Mouse (Mus musculus): ENCODE measurements at regions not wholly inside any gene's neighbourhood (a gene's known extent, or its start where the extent isn't known, plus 50 kb on each side); places are given as distances from the start of the nearest gene placed in this dataset.
"Not testable (repeated sequence)": the region's sequence is repeated elsewhere in the genome, so short reads cannot be mapped to it uniquely, and the experiment has no call there.

GRCm38 (mm10) chr15:4206371-4206770 lies 168.9 kb upstream of the Plcxd3 start:
- no peak overlapping the region for H3K27ac ChIP-seq
- no peaks in the 10 kb centered on the region for H3K36me3 ChIP-seq (replicated peaks)
- H3K4me2 ChIP-seq = no peak overlapping the region
- no peak overlapping the region for H3K4me3 ChIP-seq
- no peak for ATAC-seq (replicated peaks)
- no peaks in the 10 kb centered on the region for H3K9me3 ChIP-seq
- no peaks in the 10 kb centered on the region for H3K27me3 ChIP-seq (replicated peaks)
- no peak overlapping the region for H3K9ac ChIP-seq
- no peaks in the 10 kb centered on the region for H3K4me1 ChIP-seq
- 88% methylated on average over 4 of the region's 4 CpGs for WGBS

- Histone ChIP-seq H3K27ac (no peak overlapping the region), H3K4me1 (no peaks in the 10 kb centered on the region), H3K27me3 (replicated peaks) (no peaks in the 10 kb centered on the region), H3K9ac (no peak overlapping the region), H3K4me3 (no peak overlapping the region), H3K4me2 (no peak overlapping the region), H3K9me3 (no peaks in the 10 kb centered on the region), H3K36me3 (replicated peaks) (no peaks in the 10 kb centered on the region)
- WGBS = 59% methylated on average over 3 of the region's 3 CpGs
- no peak for ATAC-seq (replicated peaks)
Measured at GRCm38 (mm10) chr15:4213371-4213770, 161.9 kb upstream of the Plcxd3 start.

DNA sequence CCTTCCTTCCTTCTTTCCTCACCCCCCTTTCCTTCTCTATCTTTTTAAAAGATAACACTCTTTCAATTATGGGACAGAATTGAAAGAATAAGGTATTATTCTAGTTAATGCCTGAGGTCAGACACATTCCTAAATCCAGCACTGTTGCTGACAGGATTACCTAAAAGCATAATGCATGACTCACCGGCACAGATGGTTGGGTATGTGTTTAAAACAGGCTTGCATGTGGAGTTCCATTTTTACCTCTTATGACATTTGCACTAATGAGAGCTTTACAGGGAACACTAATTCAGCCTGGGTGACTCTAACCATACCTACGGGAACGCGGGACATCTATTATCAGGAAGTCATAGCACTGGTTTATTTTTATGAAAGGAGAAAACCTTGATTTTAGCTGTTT lies 156.2 kb upstream of the Plcxd3 start:
- no peak for ATAC-seq (replicated peaks)
- H3K4me3 ChIP-seq = no peak overlapping the region
- H3K4me1 ChIP-seq = no peaks in the 10 kb centered on the region
- no peak overlapping the region for H3K9ac ChIP-seq
- no peaks in the 10 kb centered on the region for H3K36me3 ChIP-seq (replicated peaks)
- 87% methylated on average over 4 of the region's 4 CpGs for WGBS
- no peaks in the 10 kb centered on the region for H3K9me3 ChIP-seq
- H3K4me2 ChIP-seq = no peak overlapping the region
- no peak overlapping the region for H3K27ac ChIP-seq
- H3K27me3 ChIP-seq (replicated peaks) = no peaks in the 10 kb centered on the region

DNA sequence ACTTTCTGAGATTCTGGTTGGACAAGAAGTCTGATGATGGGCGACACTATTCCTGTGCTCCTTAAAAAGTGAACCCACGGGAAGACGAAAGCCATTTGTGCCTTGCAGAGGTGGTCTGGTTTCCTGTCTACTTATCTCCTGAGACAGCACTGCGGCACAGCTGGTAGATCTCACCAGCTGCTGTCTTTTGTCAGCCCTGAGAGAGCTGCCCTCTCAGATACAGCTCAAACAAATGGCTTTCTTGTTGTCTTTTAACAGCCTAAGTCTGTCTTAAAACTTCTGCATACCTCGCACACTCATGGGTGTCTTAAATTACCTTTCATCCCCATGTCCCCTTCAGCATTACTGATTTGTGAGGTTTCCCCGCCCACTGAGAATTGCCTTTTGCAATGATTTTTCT lies 147.2 kb upstream of the Plcxd3 start:
- Histone ChIP-seq H3K27me3 (replicated peaks) (no peaks in the 10 kb centered on the region), H3K4me2 (no peak overlapping the region), H3K27ac (no peak overlapping the region), H3K36me3 (replicated peaks) (no peaks in the 10 kb centered on the region), H3K9ac (no peak overlapping the region), H3K4me3 (no peak overlapping the region), H3K4me1 (no peaks in the 10 kb centered on the region), H3K9me3 (no peaks in the 10 kb centered on the region)
- no peak for ATAC-seq (replicated peaks)
- WGBS = 73% methylated on average over 6 of the region's 6 CpGs

- H3K9ac ChIP-seq = no peak overlapping the region
- no peak overlapping the region for H3K4me3 ChIP-seq
- no peak overlapping the region for H3K4me2 ChIP-seq
- no peaks in the 10 kb centered on the region for H3K4me1 ChIP-seq
- no peak for ATAC-seq (replicated peaks)
- WGBS = 79% methylated on average over 2 of the region's 2 CpGs
- H3K27ac ChIP-seq = no peak overlapping the region
- no peaks in the 10 kb centered on the region for H3K36me3 ChIP-seq (replicated peaks)
- no peaks in the 10 kb centered on the region for H3K27me3 ChIP-seq (replicated peaks)
- H3K9me3 ChIP-seq = no peaks in the 10 kb centered on the region
Measured at GRCm38 (mm10) chr15:4240649-4241048, 134.6 kb upstream of the Plcxd3 start.

GRCm38 (mm10) chr15:4247637-4248136 lies 127.6 kb upstream of the Plcxd3 start:
- 83% methylated on average over 1 of the region's 1 CpGs for WGBS
- H3K27me3 ChIP-seq (replicated peaks) = no peaks in the 10 kb centered on the region
- no peak for ATAC-seq (replicated peaks)
- H3K36me3 ChIP-seq (replicated peaks) = no peaks in the 10 kb centered on the region
- no peak overlapping the region for H3K4me2 ChIP-seq
- H3K4me1 ChIP-seq = no peaks in the 10 kb centered on the region
- H3K9me3 ChIP-seq = no peaks in the 10 kb centered on the region
- no peak overlapping the region for H3K9ac ChIP-seq
- H3K27ac ChIP-seq = no peak overlapping the region
- no peak overlapping the region for H3K4me3 ChIP-seq

DNA sequence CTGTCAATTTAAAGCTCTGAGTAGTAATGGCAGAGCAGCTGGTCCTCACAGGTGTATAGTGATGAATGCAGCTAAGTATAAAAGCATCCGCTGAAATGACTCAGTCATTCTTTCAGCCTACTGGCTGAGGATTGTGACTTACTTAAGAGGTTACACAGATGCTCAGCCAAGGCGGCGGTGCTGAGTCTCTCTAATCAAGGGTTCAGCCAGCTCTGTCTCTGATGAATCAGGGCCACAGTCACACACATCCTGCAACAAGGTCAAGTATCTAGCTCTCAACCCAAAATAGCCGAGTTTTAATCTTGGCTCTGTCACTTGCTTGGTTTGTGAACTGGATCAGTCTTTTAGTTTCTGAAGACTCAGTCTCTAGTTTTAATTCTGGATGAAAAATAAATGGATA lies 110.7 kb upstream of the Plcxd3 start:
- 85% methylated on average over 4 of the region's 4 CpGs for WGBS
- no peaks in the 10 kb centered on the region for H3K27me3 ChIP-seq (replicated peaks)
- H3K9ac ChIP-seq = no peak overlapping the region
- H3K9me3 ChIP-seq = no peaks in the 10 kb centered on the region
- ATAC-seq (replicated peaks) = no peak
- no peak overlapping the region for H3K4me2 ChIP-seq
- H3K36me3 ChIP-seq (replicated peaks) = no peaks in the 10 kb centered on the region
- H3K4me1 ChIP-seq = no peaks in the 10 kb centered on the region
- no peak overlapping the region for H3K4me3 ChIP-seq
- H3K27ac ChIP-seq = no peak overlapping the region

- Histone ChIP-seq H3K4me2 (no peak overlapping the region), H3K9ac (no peak overlapping the region), H3K4me3 (no peak overlapping the region), H3K27me3 (replicated peaks) (no peaks in the 10 kb centered on the region), H3K4me1 (no peaks in the 10 kb centered on the region), H3K27ac (no peak overlapping the region), H3K36me3 (replicated peaks) (no peaks in the 10 kb centered on the region), H3K9me3 (no peaks in the 10 kb centered on the region)
- ATAC-seq (replicated peaks) = no peak
- 94% methylated on average over 2 of the region's 2 CpGs for WGBS
Measured at GRCm38 (mm10) chr15:4269835-4270234, 105.5 kb upstream of the Plcxd3 start.

DNA sequence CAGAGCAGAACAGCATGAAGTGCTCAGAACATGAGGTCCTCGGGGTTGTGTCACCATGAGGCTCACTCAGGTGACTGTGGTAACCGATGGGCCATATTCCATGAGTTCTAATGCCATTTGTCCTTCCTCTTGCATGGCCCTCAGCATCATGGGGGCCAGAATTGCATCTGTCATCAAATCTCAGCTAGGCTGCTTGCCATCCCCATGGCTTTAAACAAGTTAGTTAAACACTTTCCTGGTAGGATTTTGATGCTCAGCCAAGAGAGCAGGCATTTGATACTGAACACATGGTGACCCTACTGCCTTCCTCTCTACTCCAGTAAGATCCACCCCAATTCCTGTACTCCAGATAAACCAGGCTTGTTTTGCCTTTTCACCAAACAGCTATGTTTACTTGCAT lies 98.3 kb upstream of the Plcxd3 start:
- Histone ChIP-seq H3K9me3 (no peaks in the 10 kb centered on the region), H3K4me1 (no peaks in the 10 kb centered on the region), H3K4me3 (no peak overlapping the region), H3K27ac (no peak overlapping the region), H3K36me3 (replicated peaks) (no peaks in the 10 kb centered on the region), H3K4me2 (no peak overlapping the region), H3K27me3 (replicated peaks) (no peaks in the 10 kb centered on the region), H3K9ac (no peak overlapping the region)
- ATAC-seq (replicated peaks) = no peak
- 84% methylated on average over 2 of the region's 2 CpGs for WGBS

DNA sequence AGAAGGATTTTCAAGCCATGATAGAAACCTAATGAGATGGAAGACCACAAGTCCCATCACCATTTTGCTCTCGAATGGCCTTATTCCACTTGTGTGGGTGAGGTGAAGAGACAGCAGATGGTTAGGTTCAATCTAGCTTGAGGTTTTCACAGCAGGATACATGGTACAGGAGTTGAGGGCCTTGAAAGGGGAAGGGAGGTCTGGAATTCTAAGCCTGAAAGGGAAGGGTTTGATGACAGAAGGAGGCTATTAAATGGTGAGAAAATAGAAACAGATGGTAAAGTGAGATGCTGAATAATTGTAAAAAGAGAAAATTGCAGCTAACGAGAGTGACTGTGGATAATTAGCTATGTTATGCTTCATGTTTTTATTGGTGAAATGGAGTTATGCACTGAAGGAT lies 67.8 kb upstream of the Plcxd3 start:
- H3K9ac ChIP-seq = no peak overlapping the region
- H3K4me3 ChIP-seq = no peak overlapping the region
- H3K4me1 ChIP-seq = no peaks in the 10 kb centered on the region
- ATAC-seq (replicated peaks) = no peak
- H3K9me3 ChIP-seq = no peaks in the 10 kb centered on the region
- no peaks in the 10 kb centered on the region for H3K36me3 ChIP-seq (replicated peaks)
- no peak overlapping the region for H3K4me2 ChIP-seq
- WGBS = 75% methylated on average over 2 of the region's 2 CpGs
- H3K27ac ChIP-seq = no peak overlapping the region
- no peaks in the 10 kb centered on the region for H3K27me3 ChIP-seq (replicated peaks)

DNA sequence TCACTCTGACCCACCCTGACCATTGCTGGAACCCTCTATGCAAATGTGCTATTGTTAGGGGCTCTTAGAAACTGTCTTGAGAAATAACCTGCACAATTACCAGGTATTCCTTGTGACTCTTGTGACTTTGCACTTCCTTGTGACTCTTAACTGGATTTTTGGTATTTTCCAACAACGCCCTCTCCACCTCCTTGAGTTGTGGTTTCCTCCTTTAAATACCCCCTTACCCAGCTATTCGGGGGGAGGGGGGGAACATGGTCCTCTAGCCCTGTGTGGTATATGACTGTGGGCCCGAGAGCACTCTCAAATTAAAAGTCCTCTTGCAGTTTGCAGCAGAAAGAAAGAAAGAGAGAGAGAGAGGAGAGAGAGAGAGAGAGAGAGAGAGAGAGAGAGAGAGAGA lies 61.6 kb upstream of the Plcxd3 start:
- 76% methylated on average over 3 of the region's 3 CpGs for WGBS
- not testable (repeated sequence) for H3K9me3 ChIP-seq; ATAC-seq (replicated peaks); H3K36me3 ChIP-seq (replicated peaks); H3K4me3 ChIP-seq; H3K4me1 ChIP-seq; H3K27me3 ChIP-seq (replicated peaks); H3K27ac ChIP-seq; H3K9ac ChIP-seq; H3K4me2 ChIP-seq

DNA sequence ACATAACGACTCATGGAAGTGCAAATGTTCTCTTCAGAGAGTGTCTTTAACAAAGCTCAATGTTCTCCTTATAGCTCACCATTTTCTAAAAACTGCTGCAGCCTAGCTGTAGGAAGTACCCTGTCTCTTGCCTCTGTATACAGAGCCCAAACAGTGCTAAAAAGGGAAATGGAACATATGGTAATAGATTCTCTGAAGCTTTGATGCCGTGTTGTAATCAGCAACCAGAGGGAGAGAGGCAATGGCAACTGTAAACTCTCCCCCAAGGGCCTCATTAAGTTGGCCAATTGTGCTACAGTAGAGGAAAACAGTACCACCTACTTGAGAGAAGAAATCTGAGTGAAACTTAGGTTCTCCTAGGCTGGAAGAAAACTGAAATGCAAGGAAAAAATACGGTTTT lies 59.4 kb upstream of the Plcxd3 start:
- no peak overlapping the region for H3K9ac ChIP-seq
- no peaks in the 10 kb centered on the region for H3K27me3 ChIP-seq (replicated peaks)
- no peaks in the 10 kb centered on the region for H3K9me3 ChIP-seq
- no peak overlapping the region for H3K27ac ChIP-seq
- no peaks in the 10 kb centered on the region for H3K4me1 ChIP-seq
- H3K36me3 ChIP-seq (replicated peaks) = no peaks in the 10 kb centered on the region
- 60% methylated on average over 3 of the region's 3 CpGs for WGBS
- H3K4me3 ChIP-seq = no peak overlapping the region
- 0 out of 2 replicates have a peak, but pooled peaks have one; percentile 42 for ATAC-seq (replicated peaks)
- no peak overlapping the region for H3K4me2 ChIP-seq

All from midbrain, embryonic 15.5 days (tissue).